Mouse (Mus musculus) monocyte, adult 5-6 weeks (primary cell): ENCODE results near the gene Eva1c. TPM values are rescaled to one million over a fixed set of nuclear protein-coding genes. Genes with fewer than 3 reads are reported as not detected.
"Not testable (repeated sequence)": the region's sequence is repeated elsewhere in the genome, so short reads cannot be mapped to it uniquely, and the experiment has no call there.

Source experiments
- ATAC-seq: fragments of 153-309, 156-312 bp; replicated peaks from 2 replicates; pipeline ENCODE4 v1.8.0; 2017; ENCODE audit warnings: mild to moderate bottlenecking; ENCODE audit not compliant: low TSS enrichment, insufficient number of reproducible peaks, severe bottlenecking, poor library complexity, low FRiP score
- total RNA-seq: library from RNA; stranded (forward); fragments of 200-1000, 200-491, 200-594 nt; gene quantifications from 3 replicates; pipeline ENCODE4 v1.2.3, GENCODE M21; 2017

The Eva1c gene
- total RNA-seq, 1 experiment from 2014 or later: not detected

GRCm38 (mm10) chr16:90822284-90822935 lies 4.1 kb upstream of the Eva1c start:
- no peak for ATAC-seq

GRCm38 (mm10) chr16:90822981-90823380 lies 3.5 kb upstream of the Eva1c start:
- ATAC-seq: no peak

GRCm38 (mm10) chr16:90823986-90824385 lies 2.5 kb upstream of the Eva1c start:
- ATAC-seq: not testable (repeated sequence)

- no peak for ATAC-seq
These were observed 478 bp upstream of the Eva1c start for GRCm38 (mm10) chr16:90826041-90826440.

- ATAC-seq: no peak
These were observed 979 bp downstream of the Eva1c start for GRCm38 (mm10) chr16:90827498-90827897.

GRCm38 (mm10) chr16:90829136-90829535 lies 2.6 kb downstream of the Eva1c start:
- ATAC-seq: no peak

- peak; percentile 49; the same call in 1 of the 2 replicates for ATAC-seq
These were observed 3.6 kb downstream of the Eva1c start for GRCm38 (mm10) chr16:90829894-90830685.

- no peak for ATAC-seq
These were observed 4.3 kb downstream of the Eva1c start for GRCm38 (mm10) chr16:90830686-90831439.

GRCm38 (mm10) chr16:90831676-90832075 lies 5.2 kb downstream of the Eva1c start:
- no peak for ATAC-seq

GRCm38 (mm10) chr16:90832495-90832894 lies 6.0 kb downstream of the Eva1c start:
- no peak for ATAC-seq

GRCm38 (mm10) chr16:90833041-90833791 lies 6.7 kb downstream of the Eva1c start:
- no peak for ATAC-seq

GRCm38 (mm10) chr16:90837431-90837830 lies 10.9 kb downstream of the Eva1c start:
- no peak for ATAC-seq

- no peak for ATAC-seq
These were observed 15.6 kb downstream of the Eva1c start for GRCm38 (mm10) chr16:90842164-90842563.

- no peak for ATAC-seq
These were observed 18.5 kb downstream of the Eva1c start for GRCm38 (mm10) chr16:90845038-90845437.

- ATAC-seq: no peak
These were observed 19.1 kb downstream of the Eva1c start for GRCm38 (mm10) chr16:90845591-90845990.

- no peak for ATAC-seq
These were observed 22.2 kb downstream of the Eva1c start for GRCm38 (mm10) chr16:90848697-90849096.

- ATAC-seq: no peak
These were observed 22.7 kb downstream of the Eva1c start for GRCm38 (mm10) chr16:90849262-90849661.

GRCm38 (mm10) chr16:90850881-90851280 lies 24.4 kb downstream of the Eva1c start:
- no peak for ATAC-seq
